In the genomic region with DNA sequence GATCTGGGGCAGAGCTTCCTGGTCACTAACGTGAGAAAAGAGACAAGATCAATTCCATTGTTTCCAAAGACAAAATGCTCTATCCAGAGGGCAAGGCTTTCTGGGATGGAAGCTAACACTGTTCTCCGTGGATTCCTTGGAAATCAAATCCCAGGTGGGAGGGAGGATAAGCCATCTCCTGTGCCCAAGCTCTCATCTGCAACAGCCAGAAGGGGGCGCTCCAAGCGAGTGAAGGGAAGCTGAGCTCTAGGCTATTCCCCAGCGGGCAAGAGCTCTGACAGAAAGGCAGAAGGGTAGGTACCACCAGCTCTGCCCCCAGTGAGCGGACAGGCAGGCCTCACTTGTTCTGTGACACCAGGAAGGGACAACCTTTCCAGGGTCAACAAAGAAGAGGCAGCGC, we compare ENCODE assay signal across 8 mouse cellular contexts. TPM values are rescaled to one million over a fixed set of nuclear protein-coding genes. Genes with fewer than 3 reads are reported as not detected.
DNase-seq lines count a peak whose midpoint lies in the region; ATAC-seq lines count a peak whose summit lies in the region.

No protein-coding gene starts in this region.

- intact Hi-C loops in heart, postnatal 36 days (cut with DNase I): loop anchor here (1.0 to 5.0 kb wide), 3 partner anchors 50 to 366 kb away; no protein-coding TSS in a partner anchor

- no peak for ATAC-seq in inflammation-experienced regulatory T-cells, adult 6 months

- DNase-seq in ES-CJ7 (ENCODE audit: low read depth, low spot score): peak; percentile 66
- peak; percentile 80 to 93 for DNase-seq in adrenal gland, adult (ENCODE audit: inconsistent age in 2 of 2, low spot score in 1 of 2)
- peak; percentile 84 for DNase-seq in embryo, embryonic 10 days (ENCODE audit: low spot score)
- DNase-seq in heart, postnatal 36 days: peak; percentile 82 to 91
- DNase-seq in layer of hippocampus, postnatal 25 days (ENCODE audit: extremely low spot score in 1 of 2, low spot score in 1 of 2): peak; percentile 76 to 95
- DNase-seq in lung, postnatal 4 days: peak; percentile 77 to 86
- DNase-seq in spleen, adult 18-20 months: peak; percentile 57 to 82

RNA-seq across cellular contexts. Expression of a gene that starts 41.6 kb away (rescaled TPM):
- total RNA-seq in heart, postnatal 36 days (2021): 10 to 100 TPM; 10.7 to 13.8 TPM
- total RNA-seq in layer of hippocampus, postnatal 25 days (2021): 10 to 100 TPM; 22.0 to 23.8 TPM
- 100 to 1,000 TPM; 528 to 940 (median 825) TPM for polyA plus RNA-seq in inflammation-experienced regulatory T-cells, adult 6 months (2017; shearing (Covaris generic))
